Mouse (Mus musculus) neural tube, embryonic 14.5 days (tissue): ENCODE measurements around the gene Naip5. TPM values are rescaled to one million over a fixed set of nuclear protein-coding genes. Genes with fewer than 3 reads are reported as not detected.
"Not testable (repeated sequence)": the region's sequence is repeated elsewhere in the genome, so short reads cannot be mapped to it uniquely, and the experiment has no call there.

ENCODE experiments used
- ATAC-seq: fragments of 200-750 bp; cut with Nextera tagmentation; 2 replicates; pipeline ENCODE4 v1.8.0; 2017; ENCODE audit warnings: low read depth, mild to moderate bottlenecking, moderate TSS enrichment, moderate library complexity
- H3K27ac ChIP-seq: fragments of 300-500 bp; sonication (generic); 2 replicates; pipeline ENCODE4 v1.5.1; 2014; ENCODE audit warnings: low read depth, mild to moderate bottlenecking, control low read depth, low read length, moderate library complexity, mixed read lengths
- H3K27me3 ChIP-seq: fragments of 300-500 bp; sonication (generic); 2 replicates; pipeline ENCODE4 v1.6.1; 2014; ENCODE audit warnings: low read length; ENCODE audit not compliant: control insufficient read depth, insufficient read depth
- H3K36me3 ChIP-seq: fragments of 300-500 bp; sonication (generic); 2 replicates; pipeline ENCODE4 v1.6.1; 2014; ENCODE audit warnings: low read length, mixed read lengths; ENCODE audit not compliant: control insufficient read depth, insufficient read depth
- H3K4me1 ChIP-seq: fragments of 300-500 bp; sonication (generic); 2 replicates; pipeline ENCODE4 v1.6.1; 2014; ENCODE audit warnings: low read length; ENCODE audit not compliant: control insufficient read depth, insufficient read depth
- H3K4me2 ChIP-seq: fragments of 300-500 bp; sonication (generic); 2 replicates; pipeline ENCODE4 v1.6.1; 2014; ENCODE audit warnings: mild to moderate bottlenecking, low read depth, low read length, control low read depth
- H3K4me3 ChIP-seq: fragments of 300-500 bp; sonication (generic); 2 replicates; pipeline ENCODE4 v1.5.1; 2014; ENCODE audit warnings: low read depth, low read length, control low read depth, mixed read lengths
- H3K9ac ChIP-seq: fragments of 300-500 bp; sonication (generic); replicated peaks from 2 replicates; pipeline ENCODE4 v1.6.1; 2014; ENCODE audit warnings: low read depth, mild to moderate bottlenecking, control low read depth, low read length, mixed read lengths
- H3K9me3 ChIP-seq: fragments of 300-500 bp; sonication (generic); 2 replicates; pipeline ENCODE4 v1.6.1; 2016; ENCODE audit warnings: low read length; ENCODE audit not compliant: control insufficient read depth
- WGBS: fragments of 180-500 bp; shearing (Covaris S2); extraction: QIAGEN DNeasy Blood & Tissue Kit; methylation state at CpG from one replicate; pipeline ENCODE4 v1.1.7; 2014; 5-methylcytosine and 5-hydroxymethylcytosine counted together
- polyA plus RNA-seq: library from polyadenylated mRNA; unstranded; fragments of >200 nt; fragmentation: Nextera tagmentation; extraction: Ambion mirVana; gene quantifications from 2 replicates; pipeline ENCODE4 v1.2.1, GENCODE M21; 2014

The Naip5 gene
- polyA plus RNA-seq, 1 experiment from 2014 or later = 0.12 TPM

DNA sequence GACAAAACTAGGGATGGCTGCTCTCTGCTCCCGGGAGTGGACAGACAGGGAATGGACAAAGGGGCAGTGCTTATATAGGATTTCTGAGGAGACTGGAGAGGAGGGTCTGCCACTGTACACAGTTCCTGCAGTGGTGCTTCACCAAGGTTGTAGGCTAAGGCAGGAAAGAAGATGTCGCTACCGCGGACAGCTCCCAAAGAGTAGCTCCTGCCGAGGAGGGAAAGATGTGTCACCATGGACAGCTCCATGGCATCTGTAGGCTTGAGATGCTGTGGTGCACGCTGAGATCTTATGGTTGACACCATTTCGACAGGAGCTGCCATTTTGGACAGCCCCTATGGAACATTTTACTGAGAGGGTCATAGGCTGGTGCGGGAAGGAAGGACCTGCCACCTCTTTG, 35.6 kb downstream of the Naip5 start:
- Histone ChIP-seq H3K9me3 (no peaks in the 10 kb centered on the region), H3K4me2 (no peak overlapping the region), H3K36me3 (no peaks in the 10 kb centered on the region), H3K9ac (no peak overlapping the region), H3K27ac (no peak overlapping the region), H3K4me3 (no peak overlapping the region), H3K4me1 (no peaks in the 10 kb centered on the region), H3K27me3 (no peaks in the 10 kb centered on the region)
- ATAC-seq = no peak
- WGBS = 40% methylated on average over 8 of the region's 8 CpGs

DNA sequence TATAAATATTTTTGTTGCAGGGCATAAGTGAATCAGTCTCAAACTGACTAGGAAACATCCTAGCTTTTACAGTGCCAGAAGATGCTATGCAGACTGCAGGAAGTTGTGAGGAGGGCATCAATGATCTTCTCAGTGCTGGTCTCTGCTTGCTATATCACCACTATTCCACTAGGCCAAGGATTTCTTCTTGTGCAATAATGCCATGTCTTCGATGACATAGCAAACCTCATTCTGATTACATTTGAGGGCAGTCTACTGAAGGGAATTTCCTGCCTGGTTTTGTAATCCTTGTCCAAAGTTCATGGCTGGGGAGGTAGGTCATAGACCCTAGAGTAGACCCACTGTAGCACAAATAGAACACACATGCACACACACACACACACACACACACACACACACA, 42.8 kb downstream of the Naip5 start:
- Histone ChIP-seq H3K4me3 (no peak overlapping the region), H3K27ac (no peak overlapping the region), H3K9me3 (no peaks in the 10 kb centered on the region), H3K4me2 (no peak overlapping the region), H3K9ac (no peak overlapping the region), H3K4me1 (no peaks in the 10 kb centered on the region), H3K27me3 (no peaks in the 10 kb centered on the region), H3K36me3 (no peaks in the 10 kb centered on the region)
- ATAC-seq = no peak
- WGBS = 81% methylated on average over 1 of the region's 1 CpGs

DNA sequence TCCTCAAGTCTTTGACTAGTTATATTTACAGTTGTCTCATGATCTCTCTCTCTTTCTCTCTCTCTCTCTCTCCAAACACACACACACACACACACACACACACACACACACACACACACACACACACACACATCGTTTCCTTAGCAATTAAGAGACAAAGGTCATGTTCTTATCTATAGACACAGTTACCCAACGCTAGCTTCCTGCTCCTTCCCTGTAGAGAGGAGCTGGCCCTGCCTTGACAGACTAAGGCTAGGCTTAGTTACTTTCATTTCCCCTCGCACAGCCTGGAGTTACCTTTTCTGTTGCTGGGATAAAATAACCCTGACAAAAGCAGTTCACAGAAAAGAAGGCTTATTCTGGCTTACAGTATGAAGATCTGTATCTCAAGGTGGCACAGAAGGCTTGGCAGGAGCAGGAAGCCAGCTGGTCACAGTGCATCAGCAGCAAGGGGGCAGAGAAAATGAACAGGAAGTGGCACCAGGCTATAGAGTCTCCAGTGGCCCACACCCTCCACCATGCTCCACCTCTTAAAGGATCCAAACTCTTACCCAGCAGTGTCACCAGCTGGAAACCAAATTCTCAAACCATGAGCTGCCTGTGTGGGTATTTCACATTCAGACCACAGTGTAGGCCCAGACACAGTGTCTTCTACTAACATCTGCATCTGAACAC, 44.3 kb downstream of the Naip5 start, which contains the start of gene Naip2:
Gene Naip2 (minus strand): TSS at position 434 of the 675 bp plus-strand sequence.
- H3K4me2 ChIP-seq, H3K36me3 ChIP-seq, ATAC-seq, H3K27me3 ChIP-seq, H3K4me1 ChIP-seq, H3K9me3 ChIP-seq, H3K27ac ChIP-seq, H3K9ac ChIP-seq, H3K4me3 ChIP-seq: not testable (repeated sequence)
- WGBS = 72% methylated on average over 3 of the region's 3 CpGs

DNA sequence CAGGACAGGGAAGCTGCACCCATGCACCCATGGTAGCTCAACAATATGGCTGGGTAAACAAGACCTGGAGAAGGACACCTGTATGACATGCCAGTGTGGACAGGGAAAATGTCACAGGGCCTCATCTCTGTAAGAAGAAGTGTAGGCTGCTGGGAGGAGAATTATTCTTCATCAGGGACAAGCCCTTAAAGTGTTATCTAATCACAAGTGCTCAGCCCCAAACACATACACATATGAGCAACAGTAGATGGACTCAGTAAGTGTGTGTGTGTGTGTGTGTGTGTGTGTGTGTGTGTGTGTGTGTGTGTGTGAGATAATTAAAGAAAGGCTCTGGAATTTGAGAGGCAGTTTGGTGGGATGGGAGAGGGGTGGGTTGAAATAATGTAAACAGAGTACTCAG, 45.3 kb downstream of the Naip5 start:
- Histone ChIP-seq H3K36me3 (no peaks in the 10 kb centered on the region), H3K9me3 (no peaks in the 10 kb centered on the region), H3K4me3 (no peak overlapping the region), H3K27ac (no peak overlapping the region), H3K4me1 (no peaks in the 10 kb centered on the region), H3K9ac (no peak overlapping the region), H3K4me2 (no peak overlapping the region), H3K27me3 (no peaks in the 10 kb centered on the region)
- ATAC-seq = no peak

DNA sequence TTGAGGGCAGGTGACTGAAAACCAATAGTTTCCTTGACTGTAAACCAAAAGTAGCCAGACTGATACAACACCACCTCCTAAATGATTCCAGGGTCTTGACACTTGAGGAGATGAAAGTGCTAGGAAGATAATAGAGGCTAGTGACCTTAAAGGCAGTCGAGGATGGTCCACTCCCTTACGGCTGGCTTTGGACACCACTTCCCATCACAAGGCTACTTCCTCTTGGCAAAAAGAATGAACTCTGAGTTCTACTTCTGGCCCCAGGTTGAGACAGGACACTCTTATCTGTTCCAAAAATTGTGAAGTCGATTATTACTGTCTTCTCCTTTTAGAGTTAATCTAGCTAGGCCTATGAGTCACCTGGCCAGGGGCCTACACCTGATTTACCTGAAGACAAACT, 50.7 kb downstream of the Naip5 start:
- no peak for ATAC-seq
- Histone ChIP-seq H3K4me3 (no peak overlapping the region), H3K36me3 (no peaks in the 10 kb centered on the region), H3K9me3 (no peaks in the 10 kb centered on the region), H3K9ac (no peak overlapping the region), H3K4me2 (no peak overlapping the region), H3K27me3 (no peaks in the 10 kb centered on the region), H3K27ac (no peak overlapping the region), H3K4me1 (no peaks in the 10 kb centered on the region)
- 88% methylated on average over 3 of the region's 3 CpGs for WGBS

DNA sequence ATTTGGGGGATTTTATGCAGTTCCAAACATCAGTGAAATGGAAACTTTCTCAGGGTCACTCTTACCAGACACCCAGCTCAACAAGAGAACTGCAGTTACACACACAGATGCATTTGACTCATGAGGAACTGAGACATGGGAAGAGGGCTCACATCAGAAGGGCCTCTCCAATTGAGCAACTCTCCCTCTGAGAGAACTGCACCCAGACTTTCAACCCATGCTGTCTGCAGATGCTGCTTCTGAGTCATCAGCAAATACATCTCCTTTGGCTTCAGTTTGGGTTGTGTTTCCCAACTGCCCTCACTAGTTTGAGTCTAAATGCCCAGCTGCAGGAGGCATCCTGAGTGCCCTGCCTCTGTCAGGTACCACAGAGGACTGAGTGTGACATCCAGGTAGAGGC, 63.0 kb downstream of the Naip5 start:
- not testable (repeated sequence) for H3K27ac ChIP-seq, H3K9me3 ChIP-seq, H3K4me3 ChIP-seq, H3K4me2 ChIP-seq, H3K4me1 ChIP-seq, H3K36me3 ChIP-seq, H3K27me3 ChIP-seq, ATAC-seq, H3K9ac ChIP-seq

DNA sequence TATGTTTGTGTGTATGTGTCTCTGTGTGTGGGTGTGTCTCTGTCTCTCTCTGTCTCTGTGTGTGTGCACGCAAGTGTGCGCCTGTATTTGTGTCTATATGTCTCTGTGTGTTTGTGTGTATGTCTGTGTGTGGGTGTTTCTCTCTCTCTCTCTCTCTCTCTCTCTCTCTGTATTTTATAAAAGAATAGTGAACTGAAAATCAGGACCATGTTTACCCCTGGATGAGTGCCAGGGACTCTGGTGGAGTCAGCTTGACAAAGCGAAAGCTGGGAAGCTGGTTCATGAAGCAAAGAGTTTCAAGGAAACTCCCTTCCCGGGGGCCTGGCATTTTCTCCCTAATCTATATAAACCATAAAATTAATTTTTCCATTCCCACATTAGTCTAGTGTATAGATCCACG, 71.8 kb downstream of the Naip5 start:
- H3K4me1 ChIP-seq, H3K4me3 ChIP-seq, H3K27ac ChIP-seq, H3K27me3 ChIP-seq, H3K9me3 ChIP-seq, H3K36me3 ChIP-seq, H3K4me2 ChIP-seq, H3K9ac ChIP-seq, ATAC-seq: not testable (repeated sequence)
- 92% methylated on average over 3 of the region's 5 CpGs for WGBS

DNA sequence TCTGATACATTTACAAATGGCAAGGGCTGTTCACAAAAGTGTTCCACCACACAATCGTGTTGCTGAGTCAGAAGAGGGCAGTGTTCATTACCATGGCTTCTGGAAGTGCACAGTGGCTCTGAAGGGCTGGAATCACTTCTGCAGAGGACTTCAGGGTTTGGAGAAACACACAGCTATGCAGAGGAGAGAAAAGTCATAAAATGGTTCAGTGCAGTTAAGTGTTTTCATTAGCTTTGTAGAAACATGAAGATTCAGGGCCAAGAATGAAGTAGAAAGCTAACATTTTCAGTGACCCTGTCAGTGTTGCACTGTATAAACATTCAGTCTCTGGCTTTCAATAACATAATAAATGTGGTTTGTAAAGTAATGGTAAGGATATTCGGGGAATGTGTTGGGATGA, 79.7 kb downstream of the Naip5 start:
- H3K27me3 ChIP-seq, H3K9ac ChIP-seq, H3K4me1 ChIP-seq, H3K4me3 ChIP-seq, H3K9me3 ChIP-seq, H3K4me2 ChIP-seq, H3K27ac ChIP-seq, H3K36me3 ChIP-seq, ATAC-seq: not testable (repeated sequence)
- WGBS = 78% methylated on average over 2 of the region's 2 CpGs

DNA sequence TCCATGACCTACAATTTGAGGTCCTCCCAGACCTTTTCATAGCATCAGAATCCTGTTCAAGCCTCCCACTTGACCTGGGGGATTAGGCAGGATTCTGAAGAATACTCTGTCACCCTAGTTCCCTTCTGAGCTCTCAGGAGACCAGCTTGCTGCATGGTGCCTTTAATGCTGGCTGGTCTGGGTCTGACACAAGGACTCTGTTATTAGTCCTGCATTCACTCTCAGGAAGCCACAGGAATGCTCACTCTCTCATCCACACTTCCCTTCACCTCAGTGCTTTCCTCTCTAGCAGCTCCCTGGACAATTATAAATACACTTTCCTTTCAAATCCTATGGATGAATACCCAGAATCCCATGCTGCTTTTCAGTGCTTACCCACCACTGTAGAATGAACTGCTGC, 83.7 kb downstream of the Naip5 start:
- not testable (repeated sequence) for H3K4me2 ChIP-seq, H3K27ac ChIP-seq, H3K27me3 ChIP-seq, ATAC-seq, H3K36me3 ChIP-seq, H3K9ac ChIP-seq, H3K9me3 ChIP-seq, H3K4me3 ChIP-seq, H3K4me1 ChIP-seq
